Mouse (Mus musculus) CH12.LX (cell line): Measurements from ENCODE around the gene Mbd6. TPM values are rescaled to one million over a fixed set of nuclear protein-coding genes. Genes with fewer than 3 reads are reported as not detected.
A peak's percentile ranks its signal among the peaks of the same experiment; 100 is the strongest.

Experiments
- DNase-seq: peaks from one replicate; pipeline ENCODE4 v3.0.0-alpha.2; 2013; ENCODE audit errors: extremely low read depth
- H3K27ac ChIP-seq: 2 replicates; pipeline ENCODE4 v1.5.1; 2012; ENCODE audit warnings: low read depth, mild to moderate bottlenecking, control low read depth, moderate library complexity; ENCODE audit not compliant: insufficient read depth
- H3K27me3 ChIP-seq: replicated peaks from 2 replicates; pipeline ENCODE3; 2012; ENCODE audit warnings: inconsistent platforms
- H3K36me3 ChIP-seq, 2 experiments: replicated peaks in 1 of 2; 2 replicates each; pipeline versions ENCODE3 to v1.6.1; 2012; ENCODE audit warnings: inconsistent platforms in 1 of 2, low read length in 1 of 2, mild to moderate bottlenecking in 1 of 2, mixed read lengths in 1 of 2, moderate library complexity in 1 of 2; ENCODE audit not compliant: control insufficient read depth in 1 of 2, insufficient read depth in 1 of 2
- H3K4me1 ChIP-seq, 2 experiments: 2 replicates each; pipeline ENCODE4 v1.6.1; 2012; ENCODE audit warnings: inconsistent platforms in 1 of 2, moderate library complexity in 1 of 2; ENCODE audit not compliant: insufficient read depth in 2 of 2, control insufficient read depth in 1 of 2
- H3K4me2 ChIP-seq: 2 replicates; pipeline ENCODE4 v1.6.1; 2012; ENCODE audit warnings: low read depth, mild to moderate bottlenecking, control low read depth; ENCODE audit not compliant: poor library complexity, insufficient read depth, severe bottlenecking
- H3K4me3 ChIP-seq, 3 experiments: fragments of 150-350 bp in 1 of 3; sonication (generic) in 1 of 3; replicated peaks in 1 of 3; 2 replicates each; pipeline versions ENCODE3 to v1.5.1; 2011 to 2012; ENCODE audit warnings: low read depth in 2 of 3, low read length in 2 of 3, mild to moderate bottlenecking in 2 of 3, moderate library complexity in 2 of 3, control low read depth in 1 of 3, improper control_type of control experiment in 1 of 3, inconsistent platforms in 1 of 3, mixed read lengths in 1 of 3; ENCODE audit not compliant: poor library complexity in 1 of 3
- H3K79me2 ChIP-seq: replicated peaks from 2 replicates; pipeline ENCODE4 v1.6.1; 2012; ENCODE audit warnings: mild to moderate bottlenecking, moderate library complexity; ENCODE audit not compliant: control insufficient read depth, poor library complexity, insufficient read depth, severe bottlenecking; ENCODE audit errors: extremely low read depth
- H3K9ac ChIP-seq: 2 replicates; pipeline ENCODE4 v1.6.1; 2012; ENCODE audit warnings: low read depth, mild to moderate bottlenecking, control low read depth, moderate library complexity; ENCODE audit not compliant: insufficient read depth
- H3K9me3 ChIP-seq: replicated peaks from 2 replicates; pipeline ENCODE3; 2012; ENCODE audit warnings: low read length, inconsistent platforms, mixed read lengths
- BHLHE40 ChIP-seq: IDR thresholded peaks from 2 replicates; pipeline ENCODE4 v1.6.1; 2011; ENCODE audit warnings: mild to moderate bottlenecking, low read depth, low read length, improper control_type of control experiment
- ETS1 ChIP-seq: conservative IDR thresholded peaks from 2 replicates; pipeline ENCODE4 v1.6.1; 2012; ENCODE audit warnings: low read depth, mild to moderate bottlenecking, inconsistent platforms, low read length, improper control_type of control experiment, moderate library complexity
- IRF4 ChIP-seq: IDR thresholded peaks from 2 replicates; pipeline ENCODE4 v1.6.1; 2014; ENCODE audit warnings: low read depth, mild to moderate bottlenecking, inconsistent platforms, low read length, improper control_type of control experiment
- MXI1 ChIP-seq: IDR thresholded peaks from 2 replicates; pipeline ENCODE4 v1.6.1; 2011; ENCODE audit warnings: mild to moderate bottlenecking, low read depth, low read length, improper control_type of control experiment
- SIN3A ChIP-seq: IDR thresholded peaks from 2 replicates; pipeline ENCODE4 v1.6.1; 2012; ENCODE audit warnings: low read length, improper control_type of control experiment, inconsistent platforms
- ZMIZ1 ChIP-seq: IDR thresholded peaks from 2 replicates; pipeline ENCODE4 v1.6.1; 2012; ENCODE audit warnings: low read depth, mild to moderate bottlenecking, inconsistent platforms, low read length, improper control_type of control experiment
- dilution Hi-C: fragments of 300-500 bp; cut with MboI; formaldehyde crosslinking; loops from 2 replicates; pipeline ENCODE4 v1.14.3; 2020; ENCODE audit warnings: low sequenced_read_pairs; ENCODE audit not compliant: extremely low pct_unique_long_range_greater_than_20kb, extremely low pct_ligation_motif_present
- in situ Hi-C: fragments of 300-500 bp; cut with MboI; formaldehyde crosslinking; loops from 3 replicates; pipeline ENCODE4 v1.14.3; 2019; ENCODE audit warnings: low sequenced_read_pairs, low pct_ligation_motif_present, low pct_unique_long_range_greater_than_20kb, mixed read lengths
- polyA plus RNA-seq: library from polyadenylated mRNA; unstranded; fragments of >175 nt; gene quantifications from 2 replicates; pipeline ENCODE4 v1.2.1, GENCODE M21; 2012; ENCODE audit warnings: low read depth; ENCODE audit not compliant: insufficient read length
- total RNA-seq, 2 experiments: library from RNA; depleted of rRNA; stranded (reverse); fragments of 300-350 nt in 1 of 2; fragments of >200 nt in 1 of 2; gene quantifications; 2 replicates each; pipeline ENCODE4 v1.2.3; 2012 to 2014

The Mbd6 gene
- total and polyA plus RNA-seq, 3 experiments = 0.74 to 16.5 (median 2.7) TPM

- Histone ChIP-seq H3K27ac (no peak overlapping the region; the same call in 1 of the 2 replicates), H3K4me3 (no peak overlapping the region), H3K27me3 (no peaks in the 10 kb centered on the region), H3K9me3 (no peaks in the 10 kb centered on the region), H3K9ac (no peak overlapping the region), H3K79me2 (peaks cover 37% of the 10 kb centered on the region), H3K36me3 (peaks cover 72 to 81% of the 10 kb centered on the region in 2 experiments), H3K4me2 (no peak overlapping the region), H3K4me1 (peaks cover 4 to 32% of the 10 kb centered on the region in 2 experiments; a peak in 3 of 4 replicates)
- in situ Hi-C loops = no loop called here
- no peak for DNase-seq
- TF ChIP-seq ZMIZ1 = peak; percentile 14; the same call in 1 of the 2 replicates
- TF ChIP-seq IRF4 = no peak
- dilution Hi-C loops = no loop called here
Measured at GRCm38 (mm10) chr10:127294895-127295510, 6.2 kb upstream of the Mbd6 start.

DNA sequence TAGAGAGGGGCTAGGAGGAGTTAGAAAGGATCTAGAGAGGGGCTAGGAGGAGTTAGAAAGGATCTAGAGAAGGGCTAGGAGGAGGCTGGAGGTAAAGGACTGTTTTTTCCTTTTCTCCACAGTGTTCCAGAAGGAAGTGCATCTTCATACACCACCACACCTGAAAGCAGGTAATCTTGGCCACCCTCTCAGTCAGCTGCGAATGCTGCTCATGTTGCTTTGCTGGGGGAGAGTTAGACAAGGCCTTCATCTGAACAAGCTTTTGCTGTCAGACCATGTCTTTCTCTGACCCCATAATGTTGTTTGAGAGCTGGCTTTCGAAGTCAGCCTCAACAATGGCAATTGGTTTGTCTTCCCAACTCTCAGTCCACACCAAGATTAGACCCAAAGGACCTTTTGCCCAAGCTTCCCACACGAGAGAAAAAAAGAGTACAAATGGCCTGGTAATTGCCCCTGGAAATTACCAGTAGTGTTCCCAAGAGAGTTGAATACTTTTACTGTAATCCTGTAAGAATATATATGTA, 4.8 kb upstream of the Mbd6 start:
- peak overlapping the region; percentile 90 for H3K4me2 ChIP-seq
- no peak for DNase-seq
- in situ Hi-C loops (no loop called here), dilution Hi-C loops (no loop called here)
- H3K27me3 ChIP-seq = no peaks in the 10 kb centered on the region
- H3K9ac ChIP-seq = no peak overlapping the region; the same call in 1 of the 2 replicates
- no peak overlapping the region for H3K4me3 ChIP-seq
- H3K9me3 ChIP-seq = no peaks in the 10 kb centered on the region
- peaks cover 59 to 68% of the 10 kb centered on the region in 2 experiments for H3K36me3 ChIP-seq
- peak overlapping the region; percentile 39; the same call in 1 of the 2 replicates for H3K27ac ChIP-seq
- no peak for TF ChIP-seq BHLHE40
- peaks cover 37% of the 10 kb centered on the region for H3K79me2 ChIP-seq
- peaks cover 7 to 39% of the 10 kb centered on the region in 2 experiments for H3K4me1 ChIP-seq

- peak overlapping the region; percentile 90 for H3K4me2 ChIP-seq
- peaks cover 54 to 63% of the 10 kb centered on the region in 2 experiments for H3K36me3 ChIP-seq
- no peak for DNase-seq
- H3K9me3 ChIP-seq = no peaks in the 10 kb centered on the region
- H3K4me3 ChIP-seq = peak overlapping the region in 1 of 3 experiments; percentile 36
- peaks cover 7 to 39% of the 10 kb centered on the region in 2 experiments for H3K4me1 ChIP-seq
- peaks cover 37% of the 10 kb centered on the region for H3K79me2 ChIP-seq
- in situ Hi-C loops = no loop called here
- H3K27me3 ChIP-seq = no peaks in the 10 kb centered on the region
- no peak overlapping the region for H3K27ac ChIP-seq
- peak overlapping the region; percentile 97 for H3K9ac ChIP-seq
- dilution Hi-C loops = no loop called here
- TF ChIP-seq SIN3A (no peak), ETS1 (no peak), MXI1 (no peak)
Measured at GRCm38 (mm10) chr10:127292987-127293538, 4.2 kb upstream of the Mbd6 start.
